ENCODE assay signal across 8 mouse cellular contexts in the genomic region with DNA sequence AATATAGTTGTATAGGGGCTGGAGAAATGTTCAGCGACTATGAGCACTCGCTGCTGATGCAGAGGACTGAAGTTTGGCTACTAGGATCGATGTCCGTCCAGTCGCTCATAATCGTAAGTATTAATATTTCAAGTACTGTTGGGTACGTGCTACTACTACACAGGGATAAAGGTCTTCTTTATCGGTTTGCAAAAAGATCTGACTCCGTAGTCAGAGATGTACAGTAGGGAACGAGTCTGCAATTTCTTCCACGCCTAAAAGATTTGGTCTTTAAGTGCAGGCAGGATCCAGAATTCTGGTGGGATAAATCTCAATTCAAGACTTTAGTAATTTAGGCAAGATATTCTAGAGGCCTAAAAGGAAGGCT. TPM values are rescaled to one million over a fixed set of nuclear protein-coding genes. Genes with fewer than 3 reads are reported as not detected.
A peak's percentile ranks its signal among the peaks of the same experiment; 100 is the strongest.
DNase-seq lines count a peak whose midpoint lies in the region; ATAC-seq and TF ChIP-seq lines count a peak whose summit lies in the region.

No protein-coding gene starts in this region.

- H3K9me3 ChIP-seq in heart, embryonic 14.5 days (ENCODE audit: control insufficient read depth, low read length) = no peaks in the 10 kb centered on the region
- H3K9me3 ChIP-seq in ES-E14 (ENCODE audit: control insufficient read depth, insufficient read depth, low read depth, low read length) = no peaks in the 10 kb centered on the region
- H3K9me3 ChIP-seq in hindbrain, embryonic 10.5 days = no peaks in the 10 kb centered on the region
- no peaks in the 10 kb centered on the region for H3K9me3 ChIP-seq in midbrain, embryonic 10.5 days (replicated peaks)

- H3K9ac ChIP-seq in heart, embryonic 14.5 days (ENCODE audit: low read length) = peak overlapping the region; percentile 91
- peak overlapping the region; percentile 97 for H3K9ac ChIP-seq in ES-E14 (ENCODE audit: insufficient read depth, low read depth, low read length, poor library complexity, severe bottlenecking)

- no peaks in the 10 kb centered on the region for H3K27me3 ChIP-seq in heart, embryonic 14.5 days (ENCODE audit: control insufficient read depth, insufficient read depth, low read length)
- no peaks in the 10 kb centered on the region for H3K27me3 ChIP-seq in hindbrain, embryonic 10.5 days (ENCODE audit: insufficient read depth, poor library complexity, severe bottlenecking)
- no peaks in the 10 kb centered on the region for H3K27me3 ChIP-seq in midbrain, embryonic 10.5 days (ENCODE audit: low read depth, poor library complexity, severe bottlenecking)

- H3K4me3 ChIP-seq in heart, embryonic 14.5 days (ENCODE audit: control insufficient read depth in 1 of 2, insufficient read depth in 1 of 2, low read depth in 1 of 2, low read length in 2 of 2) = peak overlapping the region; percentile 79 to 86
- peak overlapping the region; percentile 41 to 86 for H3K4me3 ChIP-seq in ES-E14 (ENCODE audit: insufficient read depth in 1 of 2, low read depth in 1 of 2, low read length in 2 of 2, poor library complexity in 1 of 2, severe bottlenecking in 1 of 2)
- peak overlapping the region; percentile 88 for H3K4me3 ChIP-seq in hindbrain, embryonic 10.5 days
- H3K4me3 ChIP-seq in midbrain, embryonic 10.5 days = peak overlapping the region; percentile 70

- WGBS in heart, embryonic 14.5 days = 48% methylated on average over 11 of the region's 11 CpGs
- 58% methylated on average over 11 of the region's 11 CpGs for WGBS in hindbrain, embryonic 10.5 days
- 58% methylated on average over 11 of the region's 11 CpGs for WGBS in midbrain, embryonic 10.5 days

- intact Hi-C loops in heart, postnatal 10 days (cut with DNase I) = no loop called here

- in situ Hi-C loops in ES-E14 (cut with MboI; ENCODE audit: low sequenced_read_pairs in 2 of 2, unreplicated experiment in 2 of 2) = no loop called here

- DNase-seq in heart, postnatal 10 days = no peak
- DNase-seq in ES-E14 (ENCODE audit: low read depth, low spot score) = no peak
- DNase-seq in hindbrain, embryonic 10.5 days (ENCODE audit: low spot score) = no peak
- no peak for DNase-seq in midbrain, embryonic 10.5 days (ENCODE audit: low spot score)
- no peak for DNase-seq in spleen, postnatal 4 days (ENCODE audit: low spot score in 2 of 2)
- DNase-seq in cerebellum, adult 11 months = no peak
- DNase-seq in thymus, postnatal 36 days = no peak

- H3K27ac ChIP-seq in heart, embryonic 14.5 days (replicated peaks in 1 of 2; ENCODE audit: control insufficient read depth in 1 of 2, insufficient read depth in 1 of 2, low read depth in 2 of 2, low read length in 2 of 2) = peak overlapping the region; percentile 57 to 92
- H3K27ac ChIP-seq in ES-E14 (ENCODE audit: insufficient read depth, low read depth, low read length, poor library complexity, severe bottlenecking) = no peak overlapping the region; the same call in 1 of the 2 replicates
- peak overlapping the region; percentile 92 for H3K27ac ChIP-seq in hindbrain, embryonic 10.5 days
- H3K27ac ChIP-seq in midbrain, embryonic 10.5 days (replicated peaks) = peak overlapping the region; percentile 89

- H3K36me3 ChIP-seq in heart, embryonic 14.5 days (ENCODE audit: control insufficient read depth, insufficient read depth, low read length) = no peaks in the 10 kb centered on the region
- no peaks in the 10 kb centered on the region for H3K36me3 ChIP-seq in ES-E14 (ENCODE audit: control insufficient read depth, insufficient read depth, low read length, poor library complexity, severe bottlenecking)
- 0 out of 2 replicates have a peak, but pooled peaks cover 4% of the 10 kb centered on the region for H3K36me3 ChIP-seq in hindbrain, embryonic 10.5 days
- peaks cover 5% of the 10 kb centered on the region for H3K36me3 ChIP-seq in midbrain, embryonic 10.5 days

- peak overlapping the region; percentile 83 for H3K4me2 ChIP-seq in heart, embryonic 14.5 days (ENCODE audit: low read length)

- ATAC-seq in heart, embryonic 14.5 days (ENCODE audit: insufficient number of reproducible peaks, insufficient read depth, low FRiP score, low read depth) = no peak

- peaks cover 2 to 30% of the 10 kb centered on the region in 2 experiments; a peak in 3 of 4 replicates for H3K4me1 ChIP-seq in heart, embryonic 14.5 days (ENCODE audit: control insufficient read depth in 2 of 2, insufficient read depth in 2 of 2, low read length in 2 of 2)
- peaks cover 3 to 5% of the 10 kb centered on the region in 2 experiments for H3K4me1 ChIP-seq in ES-E14 (ENCODE audit: control insufficient read depth in 2 of 2, insufficient read depth in 2 of 2, low read length in 2 of 2, poor library complexity in 1 of 2)
- peaks cover 36% of the 10 kb centered on the region for H3K4me1 ChIP-seq in hindbrain, embryonic 10.5 days (replicated peaks)
- H3K4me1 ChIP-seq in midbrain, embryonic 10.5 days = peaks cover 29% of the 10 kb centered on the region

TF ChIP-seq in ES-E14, 5 proteins besides CTCF, POLR2A, EP300 and RAD21:
- TF ChIP-seq ZNF384 (IDR thresholded peaks at IDR 0.05; ENCODE audit: low read depth, low read length) (no peak), CHD2 (IDR thresholded peaks at IDR 0.05; ENCODE audit: low read depth, low read length) (no peak), HCFC1 (IDR thresholded peaks at IDR 0.05; ENCODE audit: borderline replicate concordance, insufficient read depth, low read length) (no peak), ZC3H11A (IDR thresholded peaks at IDR 0.05; ENCODE audit: borderline replicate concordance, low read depth, low read length) (no peak), MAFK (IDR thresholded peaks at IDR 0.05; ENCODE audit: insufficient read depth, low read depth, low read length) (no peak)

RNA-seq across cellular contexts. Expression of a gene that starts 0.3 kb away (rescaled TPM):
- 17.0 and 19.4 TPM in 2 replicates for polyA plus RNA-seq in heart, embryonic 14.5 days (2014; fragmentation: Nextera tagmentation; extraction: Ambion mirVana)
- 10 to 100 TPM; 15.0 to 17.0 TPM for total RNA-seq in heart, postnatal 10 days (2021)
- 8.9 and 11.7 TPM in 2 replicates for total RNA-seq in ES-E14 (2012; rRNA removed)
- polyA plus RNA-seq in hindbrain, embryonic 10.5 days (2016; fragmentation: Nextera tagmentation; extraction: Ambion mirVana) = 29.2 and 33.8 TPM in 2 replicates
- polyA plus RNA-seq in midbrain, embryonic 10.5 days (2016; fragmentation: Nextera tagmentation; extraction: Ambion mirVana) = 27.6 and 32.8 TPM in 2 replicates

RNA-seq across cellular contexts. Expression of a gene that starts 13.9 kb away (rescaled TPM):
- 23.9 and 25.7 TPM in 2 replicates for polyA plus RNA-seq in heart, embryonic 14.5 days (2014; fragmentation: Nextera tagmentation; extraction: Ambion mirVana)
- 10 to 100 TPM; 22.8 to 23.6 TPM for total RNA-seq in heart, postnatal 10 days (2021)
- 29.6 and 33.5 TPM in 2 replicates for total RNA-seq in ES-E14 (2012; rRNA removed)
- 40.6 and 41.4 TPM in 2 replicates for polyA plus RNA-seq in hindbrain, embryonic 10.5 days (2016; fragmentation: Nextera tagmentation; extraction: Ambion mirVana)
- polyA plus RNA-seq in midbrain, embryonic 10.5 days (2016; fragmentation: Nextera tagmentation; extraction: Ambion mirVana) = 39.3 and 39.7 TPM in 2 replicates

RNA-seq across cellular contexts. Expression of a gene that starts 56.4 kb away (rescaled TPM):
- 95.2 and 98.3 TPM in 2 replicates for polyA plus RNA-seq in heart, embryonic 14.5 days (2014; fragmentation: Nextera tagmentation; extraction: Ambion mirVana)
- total RNA-seq in heart, postnatal 10 days (2021) = 10 to 100 TPM; 85.1 to 90.8 TPM
- 26.7 and 31.9 TPM in 2 replicates for total RNA-seq in ES-E14 (2012; rRNA removed)
- 73.0 and 76.3 TPM in 2 replicates for polyA plus RNA-seq in hindbrain, embryonic 10.5 days (2016; fragmentation: Nextera tagmentation; extraction: Ambion mirVana)
- 75.7 and 76.4 TPM in 2 replicates for polyA plus RNA-seq in midbrain, embryonic 10.5 days (2016; fragmentation: Nextera tagmentation; extraction: Ambion mirVana)
